Mouse (Mus musculus) T-cell, adult 2 months (primary cell): ENCODE data around the gene Tgoln1.
A peak's percentile ranks its signal among the peaks of the same experiment; 100 is the strongest.

Experiments used
- DNase-seq: peaks from one replicate; pipeline ENCODE4 v3.0.0; 2022; ENCODE audit warnings: low spot score

Gene Tgoln1

DNA sequence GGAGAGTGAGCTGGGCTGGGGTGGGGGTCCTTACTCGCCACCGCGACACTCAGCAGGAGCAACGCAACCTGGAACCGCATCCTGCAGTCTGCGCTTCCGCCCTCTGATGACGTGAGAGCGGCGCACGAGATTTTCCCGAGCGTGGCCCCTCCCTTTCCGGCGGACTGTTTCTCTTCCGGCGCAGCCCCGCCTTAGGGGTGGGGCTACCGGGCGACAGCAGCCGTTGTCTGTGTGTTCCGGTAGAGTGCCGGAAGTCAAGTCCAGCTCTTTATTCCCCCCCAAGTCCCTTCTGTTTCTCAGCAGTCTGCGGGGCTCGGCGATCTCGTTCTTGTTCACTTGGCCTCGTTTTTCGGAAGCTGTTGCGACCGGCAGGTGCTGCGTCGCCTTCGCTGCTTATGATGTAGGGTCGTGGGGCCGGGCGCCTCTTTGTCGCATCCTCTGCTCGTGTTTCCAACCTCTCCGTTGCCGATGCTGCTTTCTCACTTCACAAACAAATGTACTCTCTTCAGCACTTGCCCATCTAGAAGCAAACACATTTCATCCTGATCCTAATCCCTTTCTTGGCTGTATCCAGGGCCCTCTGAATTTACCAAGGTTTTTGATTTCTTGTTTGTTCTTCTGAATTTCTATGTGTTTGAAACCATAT lies at the start of gene Tgoln1:
Tgoln1 (minus strand) TSS at position 358 of the 646 bp plus-strand sequence.
- DNase-seq: peak; percentile 98

DNA sequence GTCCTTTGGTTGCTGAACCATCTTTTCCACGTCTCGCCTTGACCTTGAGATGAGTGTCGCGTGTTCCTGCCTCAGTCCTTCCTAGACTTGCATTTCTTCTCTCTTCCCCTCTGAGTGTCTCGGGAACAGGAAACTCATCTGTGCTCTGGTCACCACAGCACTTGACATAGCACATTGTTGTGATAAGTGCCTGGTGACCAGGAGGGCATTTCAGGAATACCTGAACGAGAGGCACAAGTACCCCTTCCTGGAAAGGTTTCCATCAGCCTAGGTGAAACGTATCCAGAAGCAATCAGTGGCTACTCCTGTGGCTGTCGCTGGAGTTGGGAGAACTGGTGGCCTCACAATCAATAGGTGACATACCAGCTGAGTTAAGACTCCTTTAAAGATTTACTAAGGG lies 47.5 kb upstream of the Tgoln1 start:
- DNase-seq: no peak

DNA sequence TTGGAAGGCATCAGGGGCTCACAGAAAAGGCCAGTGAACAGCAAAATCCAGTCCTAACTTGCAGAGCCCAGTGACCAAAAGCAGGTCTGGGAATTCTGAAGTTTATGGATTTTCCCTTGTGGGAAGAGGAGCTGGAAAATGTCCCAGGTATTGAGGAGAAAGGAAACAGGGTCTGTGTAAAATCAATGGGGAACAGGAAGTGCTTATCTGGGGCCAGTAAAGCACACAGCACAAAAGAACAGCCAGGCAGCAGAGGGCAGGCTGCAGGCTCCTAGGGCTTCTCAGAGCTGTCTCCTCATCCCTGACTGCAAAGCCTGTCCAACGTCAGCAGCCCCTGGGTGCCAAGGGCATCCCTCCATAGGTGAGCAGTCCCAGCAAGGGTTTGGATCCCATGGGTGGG lies 46.2 kb upstream of the Tgoln1 start:
- DNase-seq: no peak

DNA sequence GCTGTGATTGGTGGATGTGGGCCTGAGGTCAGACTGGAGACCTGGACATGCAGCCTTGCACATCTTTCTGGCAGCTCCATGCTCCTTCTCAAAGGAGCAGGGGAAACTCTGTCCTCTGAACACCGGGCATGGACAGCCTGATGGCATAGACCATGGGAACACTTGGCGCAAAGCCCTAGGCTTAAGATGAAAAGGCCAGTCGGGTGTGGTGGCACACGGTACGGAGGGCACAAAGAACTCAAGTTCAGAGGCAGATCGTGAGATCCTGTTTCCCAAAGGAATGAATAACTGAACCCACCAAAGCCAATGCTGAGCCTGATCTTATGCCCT lies 43.6 kb upstream of the Tgoln1 start:
- DNase-seq: no peak

DNA sequence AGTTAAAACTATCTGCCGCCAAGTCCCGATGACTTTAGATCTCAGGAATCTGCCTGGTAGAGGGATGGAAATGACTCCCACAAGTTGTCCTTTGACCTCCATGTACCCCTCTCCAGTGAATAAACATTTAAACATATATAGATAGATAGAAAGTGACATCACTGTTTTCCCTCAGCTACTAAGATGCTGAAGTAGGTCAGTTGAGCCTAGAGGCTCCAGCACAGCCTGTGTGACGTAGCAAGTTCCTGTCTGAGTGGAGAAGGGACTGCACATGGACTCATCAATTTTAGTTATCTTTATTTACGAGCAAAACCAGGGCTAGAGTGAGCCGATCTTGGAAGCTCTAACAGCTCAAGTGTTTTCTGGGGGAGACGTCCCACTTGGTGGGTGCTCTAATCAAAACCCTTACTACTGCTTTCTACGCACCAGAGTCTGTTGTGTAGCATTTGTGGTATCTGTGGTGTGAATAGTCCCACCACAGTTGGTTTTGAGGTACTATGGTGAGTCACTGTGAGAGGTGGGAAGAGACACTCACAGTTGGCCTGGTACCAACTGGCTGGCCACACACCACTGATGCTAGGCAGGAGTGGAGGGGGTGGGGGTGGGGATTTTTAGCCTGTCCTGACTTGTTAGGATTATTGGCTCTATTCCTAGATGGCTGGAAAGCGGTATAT lies 43.1 kb upstream of the Tgoln1 start:
- no peak for DNase-seq

DNA sequence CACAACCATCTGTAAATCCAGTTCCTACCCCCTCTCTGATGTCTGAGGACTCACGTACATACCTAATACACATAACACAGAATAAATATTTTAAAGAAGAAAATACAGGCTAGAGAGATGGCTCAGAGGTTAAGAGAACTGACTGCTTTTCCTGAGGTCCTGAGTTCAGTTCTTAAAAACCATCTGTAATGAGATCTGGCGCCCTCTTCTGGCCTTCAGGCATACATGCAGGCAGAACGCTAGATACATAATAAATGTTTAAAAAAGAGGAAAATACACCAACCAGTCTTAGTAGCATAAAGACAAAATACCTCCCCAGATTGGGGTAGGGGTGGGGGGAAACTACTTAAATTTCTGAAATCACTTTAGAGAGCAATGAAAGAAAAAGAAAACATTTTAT lies 41.2 kb upstream of the Tgoln1 start:
- peak; percentile 19 for DNase-seq

DNA sequence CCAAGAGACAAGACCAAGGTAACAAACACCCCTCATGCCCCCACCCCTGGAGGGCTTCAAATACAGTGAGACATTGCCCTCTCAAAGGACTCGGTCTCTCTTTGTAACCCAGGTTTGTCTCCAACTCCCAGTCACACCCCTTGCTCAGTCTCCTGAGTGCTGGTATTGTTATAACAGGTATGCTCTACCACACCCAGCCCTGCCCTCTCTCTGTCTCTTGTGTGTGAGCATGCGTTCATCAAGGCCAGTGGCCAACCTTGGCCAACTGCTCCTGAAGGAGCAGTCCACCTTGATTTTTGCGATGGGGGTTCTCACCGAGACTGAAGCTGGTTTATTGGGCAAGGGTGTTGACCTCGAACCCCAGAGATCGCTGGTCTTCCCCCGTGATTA lies 39.2 kb upstream of the Tgoln1 start:
- DNase-seq: no peak

DNA sequence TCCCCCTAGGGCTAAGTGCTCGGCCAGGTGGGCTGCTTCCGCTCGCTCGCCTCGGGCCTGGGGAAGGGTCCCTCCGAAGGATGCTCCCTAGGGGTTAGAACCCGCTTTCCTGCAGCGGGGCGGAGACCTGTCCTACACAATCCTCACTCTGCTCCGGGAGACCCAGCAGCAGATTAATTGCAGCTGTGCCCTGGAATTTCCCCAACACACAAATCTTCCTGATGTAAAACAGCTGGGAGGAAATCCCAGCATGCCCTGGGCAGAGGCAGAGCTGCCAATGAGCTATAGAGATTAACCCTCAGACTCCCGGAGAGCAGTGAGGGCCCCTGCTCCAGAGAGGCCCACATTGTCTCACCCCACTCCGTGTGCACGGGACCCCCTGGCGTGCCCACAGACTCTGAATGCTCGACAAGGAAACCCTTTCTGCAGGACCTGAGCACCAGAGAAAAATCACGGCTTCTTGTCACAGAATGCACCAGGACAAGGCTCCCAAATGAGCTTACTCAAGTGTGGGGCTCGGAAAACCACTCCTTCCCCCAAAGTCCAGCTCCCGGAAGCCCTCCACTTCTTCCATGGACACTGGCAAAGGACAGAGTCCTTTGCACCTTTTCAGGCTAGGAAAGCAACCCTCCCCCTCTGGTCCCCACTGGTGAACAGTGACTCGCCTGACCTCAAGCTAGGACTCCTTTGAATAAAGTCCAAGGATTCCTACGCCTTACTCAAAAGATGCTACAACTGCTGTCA lies 38.7 kb upstream of the Tgoln1 start:
- peak; percentile 8 for DNase-seq

DNA sequence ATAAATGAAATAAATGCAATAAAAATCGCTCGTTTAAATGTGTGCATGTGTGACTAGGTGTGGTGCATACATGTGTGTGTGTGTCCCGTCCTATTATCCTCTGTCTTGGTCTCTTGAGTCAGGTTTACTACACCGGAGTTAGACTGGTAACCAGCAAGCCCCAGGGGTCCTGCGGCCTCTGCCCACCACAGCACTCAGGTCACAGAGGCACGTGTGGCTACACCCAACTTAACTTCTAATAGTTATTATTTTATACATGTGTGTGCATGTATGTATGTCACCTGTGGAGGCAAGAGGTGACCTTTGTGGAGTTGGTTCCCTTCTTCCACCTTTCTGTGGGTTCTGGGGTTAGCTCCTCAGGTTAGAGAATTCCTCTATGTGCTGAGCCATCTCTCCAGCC lies 37.6 kb upstream of the Tgoln1 start:
- DNase-seq: no peak

DNA sequence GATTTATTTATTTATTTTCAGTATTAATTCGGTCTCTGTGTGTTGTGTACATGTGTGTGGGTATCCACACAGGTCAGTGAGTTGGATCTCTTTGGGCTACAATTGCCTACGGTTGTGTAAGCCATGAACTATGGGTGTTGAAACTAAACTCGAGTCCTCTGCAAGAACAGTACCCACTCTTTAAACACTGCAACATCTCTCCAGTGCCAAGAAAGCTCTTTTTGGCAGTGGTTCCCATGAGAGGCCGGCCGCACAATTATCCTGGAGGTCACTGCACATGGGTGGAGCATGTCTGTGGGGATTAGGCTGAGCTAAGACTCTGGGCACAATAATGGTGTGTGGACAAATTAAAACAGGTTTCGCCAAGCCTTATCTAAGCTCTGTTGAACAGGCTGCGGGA lies 36.6 kb upstream of the Tgoln1 start:
- no peak for DNase-seq

DNA sequence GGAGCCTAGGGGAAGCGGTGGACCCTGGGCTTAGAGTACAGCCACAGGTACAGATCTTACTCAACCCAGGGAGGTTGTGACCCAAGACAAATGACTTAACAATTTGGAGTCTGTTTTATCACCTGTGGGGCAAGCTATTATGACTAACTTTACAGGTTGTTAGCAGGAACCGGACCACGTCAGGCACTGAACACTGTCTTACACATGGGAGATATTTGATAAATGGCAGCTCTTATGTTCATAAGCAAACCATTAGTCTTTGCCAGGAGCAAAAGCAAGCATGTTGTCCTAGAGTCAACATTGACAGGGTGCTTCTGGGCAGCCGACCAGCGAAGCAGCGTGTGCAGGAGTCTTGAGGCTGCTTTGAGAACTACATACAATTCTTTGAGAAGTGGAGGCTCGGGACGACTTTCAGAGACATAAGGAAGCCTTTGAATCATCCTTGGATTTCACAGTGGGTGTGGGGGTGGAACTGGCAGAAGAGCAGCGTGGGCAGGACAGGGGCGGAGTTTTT lies 33.6 kb upstream of the Tgoln1 start:
- no peak for DNase-seq

DNA sequence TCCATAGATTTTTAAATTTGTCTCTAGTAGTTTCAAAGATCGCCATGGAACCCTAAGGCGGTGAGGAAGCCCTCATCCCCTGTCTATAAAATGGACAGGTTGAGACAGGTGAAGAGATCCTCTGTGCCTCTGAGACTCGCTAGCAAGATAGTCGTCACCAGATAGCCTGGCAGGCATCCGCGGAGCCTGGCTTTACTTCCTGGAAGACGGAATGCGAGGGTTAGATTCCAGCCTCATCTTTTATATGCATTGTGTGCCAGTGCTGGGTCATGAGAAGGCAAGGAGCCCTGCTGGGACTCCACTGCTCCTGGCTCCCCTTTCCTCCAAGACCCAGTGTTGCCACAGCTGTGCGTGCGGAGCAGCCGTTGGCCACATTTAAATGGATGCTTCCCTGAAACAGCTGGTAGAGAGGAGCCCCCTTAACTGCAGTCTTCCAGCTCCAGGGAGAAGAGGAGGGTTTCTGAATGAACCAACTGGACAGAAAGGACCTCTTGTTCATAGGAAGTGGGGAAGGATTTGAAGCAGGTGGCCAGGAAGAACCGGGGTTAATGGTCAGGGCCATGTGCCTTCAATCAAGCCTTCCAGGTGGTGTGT lies 31.3 kb upstream of the Tgoln1 start:
- DNase-seq: no peak

DNA sequence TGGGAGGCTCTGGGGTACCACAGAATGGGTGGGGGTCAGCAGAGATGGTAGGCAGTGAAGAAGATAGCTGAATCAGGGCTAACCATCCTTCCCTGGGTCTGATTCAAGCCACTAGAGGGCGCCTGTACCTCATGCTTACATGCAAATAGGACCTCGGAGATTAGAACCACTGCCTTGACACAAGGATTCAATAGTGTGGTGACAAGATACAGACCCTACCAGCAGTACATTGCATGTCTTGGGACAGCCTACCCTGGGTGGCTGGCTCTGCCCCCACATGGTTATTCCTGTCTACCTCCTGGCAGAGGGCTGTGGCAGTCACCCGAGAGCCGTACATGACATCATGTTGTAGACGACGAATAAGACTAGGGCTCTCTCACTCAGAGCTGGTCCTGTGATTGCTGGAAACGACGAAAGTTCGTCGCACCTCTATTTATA lies 30.6 kb upstream of the Tgoln1 start:
- DNase-seq: peak; percentile 55

DNA sequence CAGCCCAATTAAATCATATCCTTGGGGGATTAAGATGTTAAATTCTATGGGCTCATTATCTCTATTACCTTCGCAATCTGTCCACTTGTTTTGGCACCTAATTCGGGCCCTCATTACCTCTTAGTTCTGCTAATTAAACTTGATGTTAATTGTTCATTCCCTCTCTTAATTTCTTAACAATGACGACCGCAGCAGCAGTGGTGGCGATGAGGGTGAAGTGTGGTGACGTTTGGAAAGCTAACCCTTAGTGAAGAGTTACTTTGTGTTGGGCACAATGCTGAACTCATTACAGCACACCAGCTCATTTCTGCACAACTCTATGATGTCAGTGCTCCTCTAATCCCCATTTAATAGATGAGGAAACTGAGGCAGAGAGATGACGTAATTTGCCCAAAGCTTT lies 28.6 kb upstream of the Tgoln1 start:
- no peak for DNase-seq

DNA sequence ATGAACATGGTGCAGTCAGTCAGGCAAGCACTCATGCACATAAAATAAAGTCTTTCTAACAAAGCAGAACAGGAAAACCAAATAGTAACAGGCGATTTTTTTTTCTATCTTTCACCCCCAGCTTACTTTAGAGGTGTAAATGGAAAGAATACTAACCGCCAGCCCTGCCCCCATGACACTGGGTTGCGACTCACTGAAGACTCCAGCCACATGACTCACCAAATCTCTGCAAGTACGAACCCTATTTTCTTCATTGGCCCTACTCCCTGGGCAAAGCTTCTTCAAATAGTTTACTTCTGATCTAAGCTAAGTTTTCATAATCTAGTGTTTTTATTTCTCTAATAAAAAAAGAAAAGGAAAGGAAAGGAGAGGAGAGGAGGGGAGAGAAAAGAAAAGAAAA lies 27.8 kb upstream of the Tgoln1 start:
- no peak for DNase-seq

DNA sequence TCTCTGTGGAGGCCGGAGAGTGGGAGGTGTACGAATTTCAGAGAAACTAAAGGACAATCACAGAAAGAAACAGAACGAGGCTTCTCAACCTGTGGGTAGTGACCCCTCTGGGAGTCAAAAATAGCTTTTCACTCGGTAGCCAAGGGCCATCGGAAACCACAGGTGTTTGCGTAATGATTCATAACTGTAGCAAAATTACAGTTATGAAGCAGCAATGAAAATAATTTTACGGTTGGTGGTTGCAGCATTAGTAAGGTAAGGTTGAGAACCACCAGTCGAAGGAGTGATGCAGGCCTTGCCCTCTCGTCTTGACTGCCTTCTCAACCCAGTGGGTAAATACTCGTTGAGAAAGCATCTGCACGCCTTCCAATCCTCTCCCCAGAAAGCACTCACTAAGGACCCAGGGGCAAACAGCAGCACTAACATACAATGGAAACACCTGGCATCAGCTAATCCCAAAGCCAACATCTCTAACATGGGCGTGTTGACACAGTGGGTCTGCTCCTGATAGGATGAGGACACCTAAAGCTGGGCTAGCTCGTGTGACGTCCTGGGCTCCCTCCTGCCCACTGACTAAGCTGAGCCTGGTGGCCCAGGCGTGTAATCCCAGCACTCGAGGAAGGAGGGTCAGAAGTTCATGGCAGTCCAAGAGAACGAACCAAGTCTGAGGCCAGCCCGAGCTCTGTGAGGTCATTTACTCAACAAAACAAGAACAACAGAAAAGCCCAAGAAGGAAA lies 24.6 kb upstream of the Tgoln1 start:
- DNase-seq: no peak

DNA sequence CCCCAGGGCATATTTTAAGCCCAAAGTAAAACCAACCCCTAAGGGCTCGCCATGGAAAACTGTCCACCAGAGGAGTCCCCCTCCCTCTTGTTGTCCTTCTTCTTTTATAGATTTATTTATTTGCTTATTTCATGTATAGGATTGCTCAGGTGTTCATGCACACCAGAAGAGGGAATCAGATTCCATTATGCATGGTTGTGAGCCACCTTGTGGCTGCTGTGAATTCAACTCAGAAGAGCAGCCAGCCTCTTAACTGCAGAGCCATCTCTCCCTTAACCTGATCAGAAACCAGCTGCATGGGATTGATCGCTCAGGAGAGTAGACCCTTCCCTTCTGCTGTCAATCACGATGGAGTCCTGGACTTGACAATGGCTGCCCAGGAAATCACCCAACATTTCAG lies 20.1 kb upstream of the Tgoln1 start:
- no peak for DNase-seq

DNA sequence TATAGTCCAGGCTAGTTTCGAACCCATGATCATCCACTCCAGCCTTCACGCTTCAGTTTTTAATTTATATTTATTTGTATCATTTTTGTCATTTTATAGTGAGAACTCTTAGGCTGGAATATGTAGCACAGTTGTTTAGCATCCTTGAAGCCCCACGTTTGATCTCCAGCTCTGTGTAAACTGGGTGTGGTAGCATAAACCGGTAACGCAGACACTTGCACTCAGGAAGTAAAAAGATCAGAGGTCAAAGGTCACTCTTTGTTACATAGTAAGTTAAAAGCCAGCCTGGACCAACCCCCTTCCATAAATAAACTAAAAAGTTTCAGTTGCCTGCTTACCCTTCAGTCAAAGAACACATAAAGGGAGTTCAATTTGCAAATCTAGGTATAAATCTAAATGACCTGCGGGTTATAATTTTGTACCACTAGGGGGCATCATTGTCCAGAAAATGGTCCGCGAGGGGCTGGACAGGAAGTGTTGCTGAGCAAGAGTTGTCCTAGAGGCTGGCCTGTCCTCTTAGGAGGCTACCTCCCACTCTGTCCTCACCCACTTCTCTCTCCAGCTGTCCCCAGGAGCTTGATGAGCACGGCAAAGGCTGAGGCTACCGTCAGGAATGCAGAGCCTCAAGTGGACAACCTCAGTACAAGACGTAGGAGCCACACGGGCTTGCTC lies 19.1 kb upstream of the Tgoln1 start:
- peak; percentile 43 for DNase-seq

DNA sequence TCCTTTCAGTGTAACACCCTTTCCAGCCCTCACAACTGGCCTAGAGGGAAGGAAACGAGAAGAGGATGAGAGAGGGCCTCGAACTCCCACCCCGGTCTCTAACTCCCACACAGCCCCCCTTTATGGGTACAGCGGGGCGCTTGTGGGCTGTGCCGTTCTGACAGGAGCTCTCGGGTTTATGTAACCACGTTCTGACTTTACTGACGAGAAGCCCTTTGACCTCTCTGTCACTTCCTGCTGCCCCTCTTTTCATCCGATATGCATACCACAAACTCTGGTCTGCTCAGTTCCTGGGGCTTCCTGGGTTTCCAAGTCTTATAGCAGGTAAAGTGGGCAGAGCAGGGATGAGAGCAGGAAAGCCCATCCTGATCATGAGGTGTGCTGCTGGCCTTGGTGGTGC lies 17.5 kb upstream of the Tgoln1 start:
- peak; percentile 61 for DNase-seq

DNA sequence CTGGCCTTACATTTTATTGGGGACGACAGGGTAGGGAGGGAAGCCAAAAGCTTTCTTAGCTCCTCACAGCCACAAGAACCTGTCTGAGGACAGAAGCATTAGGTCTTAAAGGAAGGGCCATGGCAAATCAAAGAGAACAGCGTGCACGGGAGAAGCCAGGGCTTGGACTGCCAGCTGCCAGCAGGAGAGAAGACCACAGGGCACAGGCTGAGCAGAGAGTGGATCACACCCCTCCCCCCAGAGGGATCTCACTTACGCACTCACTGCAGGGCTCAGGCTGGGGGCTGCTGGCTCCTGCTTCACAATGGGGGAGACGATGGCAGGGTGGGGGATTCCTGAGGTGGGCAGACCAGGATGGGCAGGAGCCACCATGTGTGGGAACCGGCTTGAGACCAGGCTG lies 14.9 kb upstream of the Tgoln1 start:
- DNase-seq: no peak

DNA sequence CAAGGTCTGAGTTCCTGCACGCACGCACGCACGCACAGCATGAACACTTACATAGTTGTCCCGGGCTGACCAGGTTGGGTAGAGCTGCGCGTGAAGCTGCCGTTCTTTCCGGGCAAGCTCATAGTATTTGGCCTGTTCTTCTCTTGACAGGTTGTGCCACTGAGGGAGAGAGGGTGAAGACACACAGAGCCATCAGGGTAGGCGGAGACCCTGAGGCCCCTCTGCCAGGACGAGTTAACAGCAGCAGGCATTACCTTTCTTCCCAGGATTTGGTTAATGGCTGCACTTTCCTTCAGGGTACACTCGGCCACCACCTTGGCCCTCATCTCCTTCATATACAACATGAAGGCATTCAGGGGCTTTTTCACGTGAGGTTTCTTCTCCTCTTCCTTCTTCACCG lies 14.2 kb upstream of the Tgoln1 start:
- DNase-seq: no peak

DNA sequence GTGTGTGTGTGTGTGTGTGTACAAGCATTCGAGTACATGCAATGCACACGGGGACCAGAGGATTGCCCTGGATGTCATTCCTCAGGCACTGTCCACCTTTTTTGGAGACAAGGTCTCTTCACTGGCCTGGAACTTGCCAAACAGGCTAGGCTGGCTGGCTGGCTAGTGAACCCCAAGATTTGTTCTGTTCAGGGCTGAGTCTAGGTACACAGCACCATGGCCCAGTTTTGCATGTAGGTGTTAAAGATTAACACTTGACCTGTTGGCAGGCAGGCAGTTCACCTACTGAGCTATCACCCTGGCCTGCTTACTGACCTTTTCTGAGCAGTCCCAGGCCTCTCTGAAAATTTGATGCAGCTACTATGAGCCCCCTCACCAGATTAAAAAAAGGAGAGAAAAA lies 13.6 kb upstream of the Tgoln1 start:
- no peak for DNase-seq
